Mouse (Mus musculus) heart, adult 18-20 months (tissue): ENCODE results near the gene Atp8b4. TPM values are rescaled to one million over a fixed set of nuclear protein-coding genes. Genes with fewer than 3 reads are reported as not detected.

Source experiments
- DNase-seq, 2 experiments: peaks; one replicate each; pipeline ENCODE4 v3.0.0; 2021 to 2022; ENCODE audit warnings: mixed read lengths in 1 of 2
- total RNA-seq, 2 experiments: library from RNA; stranded (reverse); gene quantifications; 2 replicates each; pipeline ENCODE4 v1.2.3; 2021

Gene Atp8b4
- total RNA-seq, 2 experiments from 2014 or later: 0.32 to 0.82 TPM

DNA sequence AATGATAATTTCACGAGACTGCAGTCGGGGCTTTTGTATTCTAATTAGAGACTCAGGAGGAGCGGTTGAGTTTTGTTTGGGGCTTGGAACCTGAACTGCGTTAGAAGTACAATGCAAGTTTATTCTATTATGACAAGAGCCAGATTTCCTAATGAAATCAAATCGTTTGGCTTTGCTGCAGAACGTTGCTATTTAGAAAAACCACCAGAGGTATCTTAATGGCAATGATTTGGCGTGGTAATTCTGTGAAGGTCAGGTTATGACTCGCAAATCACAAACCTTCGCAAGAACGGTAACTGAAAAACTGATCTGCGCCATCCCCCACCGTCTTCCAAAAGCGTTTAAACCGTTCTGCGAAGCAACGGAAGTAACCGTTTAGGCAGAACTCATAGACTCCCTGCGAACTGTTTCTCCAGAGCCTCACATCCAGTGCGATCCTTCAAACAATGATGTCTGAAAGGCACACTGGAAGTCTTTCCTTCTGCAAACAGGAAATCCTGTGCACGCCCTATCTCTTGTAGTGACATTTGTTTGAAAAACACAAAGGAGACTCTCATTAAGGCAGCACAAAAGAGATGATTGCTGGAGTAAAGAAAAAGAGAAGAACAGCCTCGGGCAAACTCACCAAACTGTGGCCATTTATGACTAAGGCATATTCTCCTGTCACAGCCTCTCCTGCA lies 139.2 kb downstream of the Atp8b4 start:
- no peak for DNase-seq

DNA sequence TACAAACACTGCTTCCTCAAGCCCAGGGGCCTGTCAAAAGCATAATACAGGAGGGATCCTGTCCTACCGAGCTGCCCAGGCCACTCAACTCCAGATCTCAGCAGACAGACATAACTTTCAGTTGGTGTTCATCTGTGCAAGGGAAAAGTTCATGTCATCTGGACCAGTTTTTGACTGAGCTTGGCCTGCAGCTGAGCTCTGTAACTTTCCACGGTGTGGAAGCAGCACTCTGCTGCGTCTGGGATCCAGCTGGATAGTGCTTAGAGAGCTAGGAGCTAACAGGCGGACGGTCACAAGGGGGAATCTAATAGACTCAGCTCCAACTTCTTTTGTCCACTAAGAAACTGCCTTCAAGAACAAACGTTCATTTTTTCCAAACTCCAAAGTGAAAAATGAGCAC lies 139.8 kb downstream of the Atp8b4 start:
- DNase-seq: peak; percentile 67 to 85

GRCm38 (mm10) chr2:126359965-126360364 lies 140.5 kb downstream of the Atp8b4 start:
- no peak for DNase-seq

DNA sequence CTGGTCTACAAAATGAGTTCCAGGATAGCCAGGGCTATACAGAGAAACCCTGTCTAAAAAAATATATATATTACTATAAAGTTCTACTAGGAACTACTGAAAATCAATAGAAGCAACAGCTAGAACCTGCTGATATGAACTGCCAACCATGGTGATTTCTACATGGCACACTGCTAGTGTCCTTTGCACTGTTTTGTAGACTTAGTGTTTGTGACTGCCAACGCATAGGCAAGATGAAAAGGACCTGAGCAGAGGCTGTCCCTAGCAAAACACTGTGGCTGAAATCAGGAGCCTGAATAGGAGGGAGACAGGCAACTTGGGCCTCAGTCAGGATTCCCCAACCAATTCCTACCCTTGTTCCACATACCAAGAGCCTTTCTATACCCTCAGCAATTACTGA lies 141.2 kb downstream of the Atp8b4 start:
- no peak for DNase-seq

DNA sequence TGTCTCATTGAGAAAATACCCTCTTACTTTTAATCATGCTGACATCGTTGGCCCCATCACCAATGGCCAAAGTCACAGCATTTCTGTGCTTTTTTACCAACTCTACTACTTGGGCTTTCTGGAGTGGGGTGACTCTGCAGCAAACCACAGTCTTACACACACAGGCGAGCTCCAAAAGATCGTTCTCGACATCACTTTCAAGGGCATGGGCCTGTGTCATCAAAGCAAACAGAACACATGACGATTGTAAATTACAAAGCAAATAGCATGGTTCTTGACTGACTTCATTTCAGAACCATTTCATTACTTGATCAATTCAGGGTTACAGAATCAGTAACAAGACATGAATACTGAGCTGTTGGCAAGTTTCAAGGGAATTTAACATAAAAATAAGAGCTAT lies 141.7 kb downstream of the Atp8b4 start:
- DNase-seq: no peak

DNA sequence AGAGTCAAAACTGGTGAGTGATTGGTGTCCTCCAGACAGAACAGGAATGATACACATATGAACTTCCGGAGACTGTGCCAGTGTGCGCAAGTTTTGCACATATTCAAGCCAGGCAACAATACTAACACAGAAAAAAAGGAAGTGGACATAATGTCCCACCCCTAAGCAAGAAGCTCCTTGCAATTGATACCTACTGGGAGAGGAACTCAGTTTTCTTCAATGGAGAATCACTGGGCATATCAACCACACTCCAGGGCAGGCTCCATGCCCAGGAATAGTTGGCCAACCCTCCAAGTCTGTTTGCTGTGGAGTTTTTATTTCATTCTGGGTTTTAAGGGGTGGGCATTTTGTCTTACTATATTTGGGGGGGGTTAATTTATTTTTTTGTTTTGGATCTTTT lies 145.2 kb downstream of the Atp8b4 start:
- no peak for DNase-seq

GRCm38 (mm10) chr2:126351811-126352210 lies 148.7 kb downstream of the Atp8b4 start:
- DNase-seq: no peak

DNA sequence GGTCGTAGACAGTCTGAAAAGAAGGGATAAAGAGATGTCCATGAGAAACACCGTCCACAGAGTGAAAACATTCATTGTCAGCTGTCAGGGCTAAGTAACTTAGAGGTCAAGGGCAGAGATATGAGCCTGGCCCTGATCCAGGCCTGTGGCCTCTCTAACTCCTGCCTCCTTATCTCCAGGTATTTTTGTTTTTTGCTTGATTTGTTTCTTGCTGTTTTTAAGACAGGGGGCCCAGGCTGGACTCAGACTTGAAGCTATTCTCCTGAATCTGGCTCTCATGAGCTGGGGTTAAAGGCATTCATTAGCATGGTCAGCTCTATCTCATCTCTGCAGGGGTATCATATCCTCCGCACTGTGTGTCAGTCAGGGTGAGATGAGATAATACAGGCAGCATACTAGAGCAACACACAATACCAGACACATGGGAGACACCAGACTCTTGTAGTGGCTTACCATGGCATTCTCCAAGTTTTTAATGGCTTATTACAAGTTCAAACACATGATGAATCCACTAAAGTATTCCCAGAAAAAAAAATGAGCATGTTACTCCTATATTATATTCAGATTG lies 157.4 kb downstream of the Atp8b4 start:
- DNase-seq: no peak

- DNase-seq: no peak
These were observed 159.0 kb downstream of the Atp8b4 start for GRCm38 (mm10) chr2:126341521-126341920.

GRCm38 (mm10) chr2:126340201-126340600 lies 160.3 kb downstream of the Atp8b4 start:
- no peak for DNase-seq

- peak; percentile 65 to 74 for DNase-seq
These were observed 161.0 kb downstream of the Atp8b4 start for GRCm38 (mm10) chr2:126339516-126339915.

DNA sequence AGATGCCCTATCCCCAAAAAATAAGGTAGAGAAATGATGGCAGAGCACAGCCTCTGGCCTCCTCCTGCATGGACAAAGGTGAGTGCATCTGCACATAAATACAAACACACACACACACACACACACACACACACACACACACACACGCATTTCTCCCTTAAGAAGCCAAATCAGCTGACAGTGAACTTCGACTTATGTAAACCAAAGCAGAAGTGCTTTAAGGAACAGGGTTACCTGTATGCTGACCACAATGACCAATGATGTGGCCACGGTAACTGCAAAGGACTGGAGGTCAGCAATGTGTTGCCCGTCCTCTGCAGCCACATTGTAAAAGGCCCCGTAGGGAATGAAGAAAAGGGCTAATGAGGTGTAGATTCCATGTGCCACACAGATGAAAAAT lies 163.3 kb downstream of the Atp8b4 start:
- no peak for DNase-seq

DNA sequence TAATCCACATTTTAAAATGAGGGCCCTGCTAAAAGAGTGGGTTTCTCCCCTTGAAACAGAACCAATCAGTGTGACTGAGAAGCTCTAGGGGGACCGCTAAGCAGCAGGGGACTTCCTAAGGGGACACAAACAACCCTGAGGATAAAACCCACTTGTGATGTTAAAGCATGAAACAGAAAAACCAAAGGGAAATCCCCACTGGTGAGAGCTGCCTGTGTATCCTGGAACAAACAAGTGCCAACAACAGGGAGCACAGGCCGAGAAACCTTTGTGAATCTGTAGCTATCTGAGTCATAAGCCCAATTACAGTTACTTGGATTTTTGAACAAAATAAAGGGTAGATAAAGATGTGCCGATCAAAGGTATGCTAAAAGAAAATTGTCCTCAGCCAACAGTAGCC lies 168.7 kb downstream of the Atp8b4 start:
- no peak for DNase-seq

DNA sequence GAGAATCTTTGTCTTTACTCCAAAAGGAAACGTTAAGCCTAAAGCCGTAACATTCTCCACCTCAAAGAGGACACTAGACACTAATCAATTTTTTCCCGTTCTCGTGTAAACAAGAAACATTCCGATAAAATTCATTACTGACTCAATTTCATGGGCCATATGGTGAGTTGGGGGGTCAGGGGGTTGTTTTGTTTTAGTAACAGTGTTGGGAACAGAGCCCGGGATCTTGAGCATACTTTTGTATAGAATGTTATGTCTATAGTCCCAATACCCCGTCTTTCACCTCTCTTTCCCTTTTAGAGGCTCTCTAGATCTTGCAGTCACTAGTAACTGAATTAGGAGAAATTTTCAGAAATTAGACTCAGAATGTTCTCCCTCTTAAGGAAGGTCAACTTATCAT lies 177.3 kb downstream of the Atp8b4 start:
- DNase-seq: no peak

GRCm38 (mm10) chr2:126322631-126323031 lies 177.8 kb downstream of the Atp8b4 start:
- DNase-seq: no peak

DNA sequence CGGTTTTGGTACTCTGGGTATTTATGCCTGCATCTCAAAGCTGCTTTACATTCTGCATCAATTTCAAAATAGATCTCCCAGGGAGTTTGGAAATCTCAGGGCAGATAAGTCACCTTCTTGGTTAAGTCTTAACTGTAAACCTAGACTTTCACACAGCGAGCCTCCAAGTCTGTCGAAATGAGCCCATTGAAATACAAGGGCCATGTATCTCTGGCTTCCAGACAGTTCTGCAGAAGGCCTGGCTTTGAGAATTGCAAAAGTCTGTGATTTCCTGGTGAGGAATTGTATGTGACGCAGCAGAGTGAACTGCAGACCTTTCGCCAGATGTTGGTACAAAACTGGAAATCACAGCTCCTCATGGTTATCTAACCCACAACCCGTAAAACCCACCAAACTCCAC lies 182.4 kb downstream of the Atp8b4 start:
- DNase-seq: peak in 1 of 2 experiments; percentile 24

- peak; percentile 38 to 45 for DNase-seq
These were observed 183.5 kb downstream of the Atp8b4 start for GRCm38 (mm10) chr2:126316942-126317341.

- DNase-seq: no peak
These were observed 184.1 kb downstream of the Atp8b4 start for GRCm38 (mm10) chr2:126316346-126316745.

DNA sequence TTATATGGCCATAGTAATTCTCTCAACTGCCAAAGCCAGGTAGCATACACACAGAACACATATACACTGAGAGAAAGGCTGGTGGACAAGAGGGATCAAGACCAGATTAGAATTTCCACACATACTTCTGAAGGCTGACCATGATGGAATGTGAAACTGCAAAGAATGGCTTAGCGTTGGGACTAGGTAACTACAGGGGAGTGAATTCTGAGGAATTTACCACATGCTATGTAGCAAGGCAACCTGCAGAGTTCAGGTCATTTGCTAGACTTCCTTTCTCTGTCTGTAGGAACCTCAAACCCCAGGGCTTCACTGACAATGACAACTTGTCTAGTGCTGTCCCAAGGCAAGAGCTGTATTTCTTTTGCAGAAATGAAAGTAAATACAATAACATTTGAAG lies 189.4 kb downstream of the Atp8b4 start:
- DNase-seq: no peak

DNA sequence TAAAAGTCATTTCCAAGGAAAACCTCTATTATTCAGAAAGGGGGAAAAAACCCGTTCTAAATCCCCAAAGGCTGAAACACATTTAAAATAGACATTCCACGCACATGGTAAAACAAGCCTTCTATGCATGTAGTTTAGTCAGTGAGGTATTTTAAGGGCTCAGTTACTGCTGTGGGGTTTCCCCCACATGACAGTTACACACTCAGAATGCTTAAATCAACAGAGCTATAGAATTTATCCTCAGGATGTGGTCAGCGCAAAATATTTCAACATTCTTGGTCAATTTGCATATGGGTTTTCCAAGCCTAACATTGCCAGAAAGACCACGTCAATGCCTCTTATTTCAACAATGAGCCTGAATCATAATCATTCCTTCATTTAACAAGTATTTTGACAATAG lies 190.5 kb downstream of the Atp8b4 start:
- no peak for DNase-seq

GRCm38 (mm10) chr2:126304621-126305020 lies 195.9 kb downstream of the Atp8b4 start:
- no peak for DNase-seq

DNA sequence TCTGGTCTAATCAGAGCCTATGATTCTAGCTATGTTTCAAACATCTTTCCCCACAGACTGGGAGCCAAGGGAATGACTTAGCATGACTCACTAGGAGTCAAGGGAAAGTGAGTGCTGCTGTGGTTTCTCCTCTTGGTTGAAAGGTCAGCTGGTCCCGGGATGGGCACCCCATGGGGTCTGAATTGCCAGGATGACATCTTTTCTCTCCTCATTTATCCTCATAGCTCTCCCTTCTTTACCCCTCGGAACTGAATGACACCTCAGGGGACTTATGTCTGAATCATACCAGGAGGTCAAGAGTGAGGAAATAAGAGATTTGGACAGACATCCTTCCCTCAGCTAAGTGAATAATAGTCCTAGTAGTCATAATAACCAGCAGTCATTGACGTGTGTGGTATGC lies 197.2 kb downstream of the Atp8b4 start:
- DNase-seq: peak; percentile 34 to 36

- no peak for DNase-seq
These were observed 198.1 kb downstream of the Atp8b4 start for GRCm38 (mm10) chr2:126302381-126302780.

GRCm38 (mm10) chr2:126290702-126291101 lies 209.8 kb downstream of the Atp8b4 start:
- no peak for DNase-seq
